Mouse (Mus musculus) lung, postnatal 0 days (tissue): ENCODE results near the gene Capn7. TPM values are rescaled to one million over a fixed set of nuclear protein-coding genes. Genes with fewer than 3 reads are reported as not detected.

ENCODE experiments used
- ATAC-seq: fragments of 200-750 bp; cut with Nextera tagmentation; 2 replicates; pipeline ENCODE4 v1.8.0; 2017; ENCODE audit warnings: moderate library complexity
- DNase-seq: peaks from one replicate; pipeline ENCODE4 v3.0.0-alpha.2; 2016; ENCODE audit warnings: low spot score
- H3K27ac ChIP-seq: fragments of 300-500 bp; sonication (generic); 2 replicates; pipeline ENCODE4 v1.5.1; 2014; ENCODE audit warnings: antibody characterized with exemption, mild to moderate bottlenecking, low read length, mixed read lengths
- H3K27me3 ChIP-seq: fragments of 300-500 bp; sonication (generic); replicated peaks from 2 replicates; pipeline ENCODE4 v1.6.1; 2014; ENCODE audit warnings: low read length, mixed read lengths; ENCODE audit not compliant: insufficient read depth
- H3K36me3 ChIP-seq: fragments of 300-500 bp; sonication (generic); 2 replicates; pipeline ENCODE4 v1.6.1; 2014; ENCODE audit warnings: low read length, mixed read lengths; ENCODE audit not compliant: insufficient read depth
- H3K4me1 ChIP-seq: fragments of 300-500 bp; sonication (generic); 2 replicates; pipeline ENCODE4 v1.6.1; 2014; ENCODE audit warnings: antibody characterized with exemption, low read depth, low read length, mixed read lengths; ENCODE audit not compliant: insufficient read depth
- H3K4me2 ChIP-seq: fragments of 300-500 bp; sonication (generic); replicated peaks from 2 replicates; pipeline ENCODE4 v1.6.1; 2014; ENCODE audit warnings: low read depth, mild to moderate bottlenecking, low read length, moderate library complexity, mixed read lengths
- H3K4me3 ChIP-seq: fragments of 300-500 bp; sonication (generic); 2 replicates; pipeline ENCODE4 v1.5.1; 2014; ENCODE audit warnings: low read depth, low read length
- H3K9ac ChIP-seq: fragments of 300-500 bp; sonication (generic); replicated peaks from 2 replicates; pipeline ENCODE4 v1.6.1; 2014; ENCODE audit warnings: low read depth, mild to moderate bottlenecking
- H3K9me3 ChIP-seq: fragments of 300-500 bp; sonication (generic); 2 replicates; pipeline ENCODE4 v1.6.1; 2016; ENCODE audit warnings: low read length, mixed read lengths
- CTCF ChIP-seq: IDR thresholded peaks from 2 replicates; pipeline ENCODE4 v1.5.1; 2016; ENCODE audit warnings: antibody characterized with exemption, mild to moderate bottlenecking
- EP300 ChIP-seq: IDR thresholded peaks from 2 replicates; pipeline ENCODE4 v1.6.1; 2016; ENCODE audit warnings: antibody characterized with exemption, mild to moderate bottlenecking, control low read depth
- WGBS: fragments of 180-500 bp; shearing (Covaris S2); extraction: QIAGEN DNeasy Blood & Tissue Kit; methylation state at CpG from one replicate; pipeline ENCODE4 v1.1.7; 2014; 5-methylcytosine and 5-hydroxymethylcytosine counted together
- polyA plus RNA-seq: library from polyadenylated mRNA; unstranded; fragments of >200 nt; fragmentation: Nextera tagmentation; extraction: Ambion mirVana; gene quantifications from 2 replicates; pipeline ENCODE4 v1.2.1, GENCODE M21; 2015

The Capn7 gene
- polyA plus RNA-seq, 1 experiment from 2014 or later = 23.1 TPM

GRCm38 (mm10) chr14:31412651-31413056 is 76.2 kb downstream of the Capn7 start:
- peak; percentile 33 for ATAC-seq
- DNase-seq = peak; percentile 49
- no peak for TF ChIP-seq CTCF
- TF ChIP-seq EP300 = 0 out of 2 replicates have a peak, but pooled peaks have one; percentile 33
- H3K9ac ChIP-seq = no peak overlapping the region
- H3K4me3 ChIP-seq = no peak overlapping the region
- 45% methylated on average over 10 of the region's 10 CpGs for WGBS
- no peaks in the 10 kb centered on the region for H3K9me3 ChIP-seq
- no peaks in the 10 kb centered on the region for H3K36me3 ChIP-seq
- peaks cover 46% of the 10 kb centered on the region for H3K27me3 ChIP-seq
- H3K4me1 ChIP-seq = peaks cover 33% of the 10 kb centered on the region
- H3K4me2 ChIP-seq = no peak overlapping the region
- peak overlapping the region; percentile 29; the same call in 1 of the 2 replicates for H3K27ac ChIP-seq

DNA sequence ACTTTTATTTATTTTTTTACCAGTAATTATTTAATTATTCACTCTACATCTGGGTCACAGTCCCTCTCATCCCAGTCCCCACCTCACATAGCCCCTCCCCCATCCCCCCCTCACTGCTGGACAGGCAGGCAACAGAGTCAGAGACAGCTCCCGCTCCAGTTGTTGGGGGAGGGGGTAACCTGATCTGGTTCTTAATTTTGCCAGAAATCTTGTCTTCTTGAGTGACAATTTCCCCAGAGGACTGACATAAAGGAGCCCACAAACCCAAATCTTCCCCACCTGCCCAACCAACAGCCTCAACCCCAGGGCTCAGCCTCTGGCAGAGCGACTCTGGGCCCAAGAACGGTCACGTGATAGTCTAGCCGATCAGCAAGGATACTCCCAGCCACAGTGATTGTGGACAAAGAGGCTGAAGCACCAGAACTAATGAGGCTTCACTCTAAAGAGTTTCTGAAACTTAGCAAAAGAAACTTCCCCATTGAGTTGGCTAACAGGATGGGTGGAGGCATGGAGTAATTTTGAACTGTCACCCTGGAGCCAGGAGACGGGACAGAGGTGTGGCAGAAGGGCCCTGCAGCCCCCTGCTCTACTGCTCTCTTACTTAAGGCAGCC is 77.1 kb downstream of the Capn7 start:
- Histone ChIP-seq H3K9me3 (no peaks in the 10 kb centered on the region), H3K27ac (peak overlapping the region; percentile 47), H3K4me2 (no peak overlapping the region), H3K27me3 (peaks cover 38% of the 10 kb centered on the region), H3K4me1 (peaks cover 25% of the 10 kb centered on the region), H3K4me3 (no peak overlapping the region), H3K36me3 (no peaks in the 10 kb centered on the region), H3K9ac (no peak overlapping the region)
- 59% methylated on average over 6 of the region's 6 CpGs for WGBS
- TF ChIP-seq EP300 (no peak), CTCF (no peak)
- peak; percentile 52 for DNase-seq
- peak; percentile 5; the same call in 1 of the 2 replicates for ATAC-seq

- H3K27ac ChIP-seq = peak overlapping the region; percentile 47; the same call in 1 of the 2 replicates
Observed at GRCm38 (mm10) chr14:31414235-31414966, 78.0 kb downstream of the Capn7 start.

DNA sequence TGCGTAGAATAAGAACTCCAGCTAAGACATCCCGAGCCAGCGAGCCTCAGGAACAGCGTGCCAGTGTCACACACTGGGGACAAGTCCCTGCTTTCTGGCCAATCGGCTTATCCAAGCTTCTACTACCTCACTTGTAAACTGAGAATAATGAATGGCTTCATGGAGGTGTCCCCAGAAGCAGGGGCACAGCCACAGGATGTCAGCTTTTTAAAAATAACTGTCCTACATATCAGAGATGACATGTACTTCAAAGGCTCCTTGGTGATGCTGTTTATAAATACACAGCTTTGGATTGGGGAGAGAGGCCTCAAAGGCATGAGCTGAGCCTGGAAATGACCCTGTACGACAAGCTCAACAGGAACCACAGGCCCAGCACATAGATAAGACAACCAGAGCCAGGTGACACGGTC is 78.5 kb downstream of the Capn7 start:
- ATAC-seq = no peak
- H3K4me3 ChIP-seq = no peak overlapping the region
- H3K27me3 ChIP-seq = peaks cover 44% of the 10 kb centered on the region
- H3K36me3 ChIP-seq = no peaks in the 10 kb centered on the region
- H3K27ac ChIP-seq = no peak overlapping the region
- H3K4me1 ChIP-seq = peaks cover 19% of the 10 kb centered on the region
- TF ChIP-seq CTCF = no peak
- TF ChIP-seq EP300 = no peak
- H3K4me2 ChIP-seq = no peak overlapping the region
- H3K9ac ChIP-seq = no peak overlapping the region
- H3K9me3 ChIP-seq = no peaks in the 10 kb centered on the region
- DNase-seq = peak; percentile 46
- WGBS = 34% methylated on average over 7 of the region's 7 CpGs

More at GRCm38 (mm10) chr14:31414235-31414966, 78.0 kb downstream of the Capn7 start:
- no peak overlapping the region for H3K4me3 ChIP-seq
- DNase-seq = no peak
- H3K9me3 ChIP-seq = no peaks in the 10 kb centered on the region
- H3K4me2 ChIP-seq = no peak overlapping the region
- TF ChIP-seq EP300 = no peak
- TF ChIP-seq CTCF = no peak
- peaks cover 39% of the 10 kb centered on the region for H3K27me3 ChIP-seq
- peaks cover 21% of the 10 kb centered on the region for H3K4me1 ChIP-seq
- WGBS = 53% methylated on average over 10 of the region's 10 CpGs
- ATAC-seq = no peak
- H3K36me3 ChIP-seq = no peaks in the 10 kb centered on the region
- no peak overlapping the region for H3K9ac ChIP-seq

DNA sequence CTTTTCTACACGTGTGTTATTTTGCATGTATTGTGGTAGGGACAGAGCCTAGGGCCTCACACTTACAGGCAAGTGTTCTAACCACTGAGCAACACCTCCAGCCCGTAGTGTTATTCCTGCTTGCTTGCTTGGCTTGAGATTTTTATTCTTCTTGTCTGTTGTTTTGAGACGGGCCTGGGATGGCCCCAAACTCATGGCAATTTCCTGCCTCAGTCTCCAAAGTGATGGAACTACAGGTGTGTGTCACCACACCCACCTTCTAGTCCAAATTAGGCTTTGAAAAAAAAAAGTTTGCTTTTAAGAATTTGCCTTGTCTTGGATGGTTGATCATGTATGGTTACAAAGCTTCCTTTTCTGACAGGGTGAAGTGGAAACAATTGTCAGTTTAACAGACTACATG is 80.0 kb downstream of the Capn7 start:
- no peak overlapping the region for H3K9ac ChIP-seq
- 72% methylated on average over 3 of the region's 3 CpGs for WGBS
- no peak overlapping the region for H3K27ac ChIP-seq
- DNase-seq (no peak), ATAC-seq (no peak)
- peaks cover 22% of the 10 kb centered on the region for H3K4me1 ChIP-seq
- H3K4me2 ChIP-seq = no peak overlapping the region
- TF ChIP-seq EP300 (no peak), CTCF (no peak)
- H3K27me3 ChIP-seq = peaks cover 43% of the 10 kb centered on the region
- H3K4me3 ChIP-seq = no peak overlapping the region
- H3K9me3 ChIP-seq = no peaks in the 10 kb centered on the region
- no peaks in the 10 kb centered on the region for H3K36me3 ChIP-seq

- TF ChIP-seq CTCF (no peak), EP300 (peak; percentile 81)
- ATAC-seq = peak; percentile 92
- 49% methylated on average over 16 of the region's 16 CpGs for WGBS
Observed at GRCm38 (mm10) chr14:31416835-31417549, 80.6 kb downstream of the Capn7 start.

More at GRCm38 (mm10) chr14:31416835-31417549, 80.6 kb downstream of the Capn7 start:
- H3K36me3 ChIP-seq = no peaks in the 10 kb centered on the region
- H3K27me3 ChIP-seq = peaks cover 38% of the 10 kb centered on the region
- DNase-seq = peak; percentile 94
- H3K9ac ChIP-seq = no peak overlapping the region
- H3K9me3 ChIP-seq = no peaks in the 10 kb centered on the region
- H3K4me3 ChIP-seq = no peak overlapping the region
- H3K27ac ChIP-seq = no peak overlapping the region
- no peak overlapping the region for H3K4me2 ChIP-seq
- peaks cover 24% of the 10 kb centered on the region for H3K4me1 ChIP-seq
